Mouse (Mus musculus) heart, postnatal 0 days (tissue): Measurements from ENCODE around the gene Tecpr2.

Experiments
- CTCF ChIP-seq: IDR thresholded peaks from 2 replicates; pipeline ENCODE4 v1.5.1; 2016; ENCODE audit warnings: antibody characterized with exemption, control low read depth, low read depth
- EP300 ChIP-seq: IDR thresholded peaks from 2 replicates; pipeline ENCODE4 v1.6.1; 2016; ENCODE audit warnings: antibody characterized with exemption, low read depth

GRCm38 (mm10) chr12:110961973-110962372, 72.9 kb downstream of the Tecpr2 start:
- TF ChIP-seq CTCF (no peak), EP300 (no peak)
